Mouse (Mus musculus): Measurements from ENCODE around the gene Gm49342.

- TF ChIP-seq HCFC1 (IDR thresholded peaks at IDR 0.05; ENCODE audit: borderline replicate concordance, insufficient read depth, low read length), result no peak
- no peak for TF ChIP-seq ZC3H11A (IDR thresholded peaks at IDR 0.05; ENCODE audit: borderline replicate concordance, low read depth, low read length)
These were observed 40.1 kb upstream of the Gm49342 start for GRCm38 (mm10) chr14:50903973-50904827.
